In genomic region chr9:120582619-120583308, GRCm38 (mm10) we compare ENCODE assay signal across 8 mouse cellular contexts. TPM values are rescaled to one million over a fixed set of nuclear protein-coding genes. Genes with fewer than 3 reads are reported as not detected.
DNase-seq lines count a peak whose midpoint lies in the region; ATAC-seq and TF ChIP-seq lines count a peak whose summit lies in the region.

No protein-coding gene starts in this region.

- TF ChIP-seq EP300 in CH12.LX (IDR thresholded peaks at IDR 0.05; ENCODE audit: low read length), result no peak
- TF ChIP-seq EP300 in heart, postnatal 0 days (IDR thresholded peaks at IDR 0.05; ENCODE audit: low read depth), result no peak

- no peaks in the 10 kb centered on the region for H3K79me2 ChIP-seq in CH12.LX (replicated peaks; ENCODE audit: control insufficient read depth, extremely low read depth, insufficient read depth, poor library complexity, severe bottlenecking)

- peak overlapping the region; percentile 75 for H3K4me2 ChIP-seq in CH12.LX (ENCODE audit: insufficient read depth, low read depth, poor library complexity, severe bottlenecking)
- H3K4me2 ChIP-seq in forebrain, embryonic 12.5 days, result peak overlapping the region; percentile 55
- peak overlapping the region; percentile 79 for H3K4me2 ChIP-seq in heart, postnatal 0 days (ENCODE audit: low read depth, low read length)
- H3K4me2 ChIP-seq in liver, embryonic 15.5 days, result peak overlapping the region; percentile 75
- H3K4me2 ChIP-seq in neural tube, embryonic 11.5 days (ENCODE audit: low read depth), result peak overlapping the region; percentile 54
- H3K4me2 ChIP-seq in stomach, embryonic 16.5 days (ENCODE audit: low read depth, low read length), result peak overlapping the region; percentile 95

- 11% methylated on average over 28 of the region's 28 CpGs for WGBS in forebrain, embryonic 12.5 days
- WGBS in heart, postnatal 0 days, result 8% methylated on average over 28 of the region's 28 CpGs
- 5% methylated on average over 28 of the region's 28 CpGs for WGBS in liver, embryonic 15.5 days (ENCODE audit: insufficient replicate concordance)
- 14% methylated on average over 28 of the region's 28 CpGs for WGBS in neural tube, embryonic 11.5 days
- WGBS in stomach, embryonic 16.5 days, result 9% methylated on average over 28 of the region's 28 CpGs

- ATAC-seq in forebrain, embryonic 12.5 days (ENCODE audit: low FRiP score), result peak; percentile 81
- ATAC-seq in heart, postnatal 0 days (ENCODE audit: insufficient read depth, low read depth), result peak; percentile 90
- ATAC-seq in liver, embryonic 15.5 days (ENCODE audit: insufficient read depth), result peak; percentile 82
- ATAC-seq in neural tube, embryonic 11.5 days (ENCODE audit: insufficient read depth, low FRiP score, low TSS enrichment), result peak; percentile 83
- peak; percentile 88 for ATAC-seq in stomach, embryonic 16.5 days (ENCODE audit: insufficient read depth, low FRiP score)

- in situ Hi-C loops in CH12.LX (cut with MboI; ENCODE audit: low pct_ligation_motif_present, low pct_unique_long_range_greater_than_20kb, low sequenced_read_pairs), result no loop called here

- H3K4me1 ChIP-seq in CH12.LX (ENCODE audit: control insufficient read depth in 1 of 2, insufficient read depth in 2 of 2), result peaks cover 18 to 38% of the 10 kb centered on the region in 2 experiments
- peaks cover 18% of the 10 kb centered on the region for H3K4me1 ChIP-seq in forebrain, embryonic 12.5 days
- 0 out of 2 replicates have a peak, but pooled peaks cover 4% of the 10 kb centered on the region for H3K4me1 ChIP-seq in heart, postnatal 0 days (ENCODE audit: control insufficient read depth, insufficient read depth)
- H3K4me1 ChIP-seq in liver, embryonic 15.5 days (replicated peaks), result peaks cover 37% of the 10 kb centered on the region
- peaks cover 6% of the 10 kb centered on the region for H3K4me1 ChIP-seq in neural tube, embryonic 11.5 days (ENCODE audit: control insufficient read depth, insufficient read depth, low read length)
- peaks cover 8% of the 10 kb centered on the region for H3K4me1 ChIP-seq in stomach, embryonic 16.5 days (ENCODE audit: control insufficient read depth, insufficient read depth, low read length)

- peak overlapping the region; percentile 23 to 29 (median 28) for H3K4me3 ChIP-seq in CH12.LX (replicated peaks in 1 of 3; ENCODE audit: low read depth in 2 of 3, low read length in 2 of 3, poor library complexity in 1 of 3)
- peak overlapping the region; percentile 29 for H3K4me3 ChIP-seq in forebrain, embryonic 12.5 days (replicated peaks)
- peak overlapping the region; percentile 40 for H3K4me3 ChIP-seq in heart, postnatal 0 days (ENCODE audit: low read depth, low read length)
- peak overlapping the region; percentile 41 for H3K4me3 ChIP-seq in liver, embryonic 15.5 days (replicated peaks)
- H3K4me3 ChIP-seq in neural tube, embryonic 11.5 days (ENCODE audit: low read depth, low read length), result peak overlapping the region; percentile 15; the same call in 1 of the 2 replicates
- H3K4me3 ChIP-seq in stomach, embryonic 16.5 days (replicated peaks; ENCODE audit: low read length), result peak overlapping the region; percentile 46

- dilution Hi-C loops in CH12.LX (cut with MboI; ENCODE audit: extremely low pct_ligation_motif_present, extremely low pct_unique_long_range_greater_than_20kb, low sequenced_read_pairs), result no loop called here

- TF ChIP-seq RAD21 in CH12.LX (IDR thresholded peaks at IDR 0.05; ENCODE audit: low read depth, low read length), result peak; percentile 82

- no peaks in the 10 kb centered on the region for H3K9me3 ChIP-seq in CH12.LX (replicated peaks; ENCODE audit: low read length)
- no peaks in the 10 kb centered on the region for H3K9me3 ChIP-seq in forebrain, embryonic 12.5 days
- no peaks in the 10 kb centered on the region for H3K9me3 ChIP-seq in heart, postnatal 0 days (replicated peaks; ENCODE audit: control insufficient read depth, low read length)
- H3K9me3 ChIP-seq in liver, embryonic 15.5 days (replicated peaks), result no peaks in the 10 kb centered on the region
- no peaks in the 10 kb centered on the region for H3K9me3 ChIP-seq in neural tube, embryonic 11.5 days (ENCODE audit: control insufficient read depth, low read length)
- no peaks in the 10 kb centered on the region for H3K9me3 ChIP-seq in stomach, embryonic 16.5 days (replicated peaks; ENCODE audit: control insufficient read depth, low read length)

- H3K9ac ChIP-seq in CH12.LX (ENCODE audit: insufficient read depth, low read depth), result no peak overlapping the region
- peak overlapping the region; percentile 44 for H3K9ac ChIP-seq in forebrain, embryonic 12.5 days
- peak overlapping the region; percentile 24; the same call in 1 of the 2 replicates for H3K9ac ChIP-seq in heart, postnatal 0 days (replicated peaks; ENCODE audit: low read depth, low read length)
- H3K9ac ChIP-seq in liver, embryonic 15.5 days, result peak overlapping the region; percentile 35; the same call in 1 of the 2 replicates
- H3K9ac ChIP-seq in neural tube, embryonic 11.5 days (ENCODE audit: low read length), result peak overlapping the region; percentile 42; the same call in 1 of the 2 replicates
- H3K9ac ChIP-seq in stomach, embryonic 16.5 days (ENCODE audit: low read length), result peak overlapping the region; percentile 76

- peak; percentile 17; the same call in 1 of the 2 replicates for TF ChIP-seq POLR2A in CH12.LX (IDR thresholded peaks at IDR 0.05; ENCODE audit: low read depth, low read length)

- peak; percentile 94 for DNase-seq in CH12.LX (ENCODE audit: extremely low read depth)
- peak; percentile 82 for DNase-seq in c-Kit-positive CD71-positive TER-119-positive erythroid progenitor cells, embryonic 14.5 days (ENCODE audit: low spot score)
- peak; percentile 95 for DNase-seq in heart, postnatal 0 days (ENCODE audit: low spot score)
- DNase-seq in kidney, postnatal 4 days, result peak; percentile 93 to 94
- peak; percentile 89 for DNase-seq in neural tube, embryonic 11.5 days (ENCODE audit: low spot score)

- no peaks in the 10 kb centered on the region for H3K36me3 ChIP-seq in CH12.LX (replicated peaks in 1 of 2; ENCODE audit: control insufficient read depth in 1 of 2, insufficient read depth in 1 of 2, low read length in 1 of 2)
- no peaks in the 10 kb centered on the region for H3K36me3 ChIP-seq in forebrain, embryonic 12.5 days (replicated peaks)
- no peaks in the 10 kb centered on the region for H3K36me3 ChIP-seq in heart, postnatal 0 days (replicated peaks; ENCODE audit: control insufficient read depth, insufficient read depth, low read length)
- H3K36me3 ChIP-seq in liver, embryonic 15.5 days (replicated peaks), result no peaks in the 10 kb centered on the region
- H3K36me3 ChIP-seq in neural tube, embryonic 11.5 days (ENCODE audit: control insufficient read depth, insufficient read depth, low read length), result no peaks in the 10 kb centered on the region
- no peaks in the 10 kb centered on the region for H3K36me3 ChIP-seq in stomach, embryonic 16.5 days (ENCODE audit: control insufficient read depth, insufficient read depth, low read length)

- no peaks in the 10 kb centered on the region for H3K27me3 ChIP-seq in CH12.LX (replicated peaks)
- H3K27me3 ChIP-seq in forebrain, embryonic 12.5 days, result peaks cover 6% of the 10 kb centered on the region; the same call in 1 of the 2 replicates
- no peaks in the 10 kb centered on the region for H3K27me3 ChIP-seq in heart, postnatal 0 days (ENCODE audit: control insufficient read depth, insufficient read depth, low read length)
- H3K27me3 ChIP-seq in liver, embryonic 15.5 days, result no peaks in the 10 kb centered on the region
- no peaks in the 10 kb centered on the region for H3K27me3 ChIP-seq in neural tube, embryonic 11.5 days (ENCODE audit: control insufficient read depth, insufficient read depth, low read length)
- no peaks in the 10 kb centered on the region for H3K27me3 ChIP-seq in stomach, embryonic 16.5 days (ENCODE audit: control insufficient read depth, insufficient read depth, low read length)

- peak; percentile 37 to 95 for TF ChIP-seq CTCF in CH12.LX (conservative IDR thresholded peaks at IDR 0.05 in 1 of 2, IDR thresholded peaks at IDR 0.05 in 1 of 2; ENCODE audit: low read depth in 2 of 2, low read length in 2 of 2)
- TF ChIP-seq CTCF in heart, postnatal 0 days (IDR thresholded peaks at IDR 0.05; ENCODE audit: low read depth), result peak; percentile 92

- peak overlapping the region; percentile 13; the same call in 1 of the 2 replicates for H3K27ac ChIP-seq in CH12.LX (ENCODE audit: insufficient read depth, low read depth)
- H3K27ac ChIP-seq in forebrain, embryonic 12.5 days, result peak overlapping the region; percentile 47
- H3K27ac ChIP-seq in heart, postnatal 0 days (ENCODE audit: low read depth), result peak overlapping the region; percentile 71
- H3K27ac ChIP-seq in liver, embryonic 15.5 days (replicated peaks), result peak overlapping the region; percentile 62
- H3K27ac ChIP-seq in neural tube, embryonic 11.5 days (ENCODE audit: low read depth, low read length), result no peak overlapping the region
- H3K27ac ChIP-seq in stomach, embryonic 16.5 days (ENCODE audit: low read length), result peak overlapping the region; percentile 60; the same call in 1 of the 2 replicates

TF ChIP-seq in CH12.LX, 34 proteins besides CTCF, POLR2A, EP300 and RAD21 (continues in another document):
- TF ChIP-seq IRF4 (IDR thresholded peaks at IDR 0.05; ENCODE audit: low read depth, low read length), result peak; percentile 39; the same call in 1 of the 2 replicates

RNA-seq across cellular contexts. Expression of gene Rpl14, which starts 11.5 kb away (rescaled TPM):
- total RNA-seq in CH12.LX (2012; rRNA removed) (2,026 and 2,130 TPM in 2 replicates), CH12.LX (2014; rRNA removed) (1,346 and 1,653 TPM in 2 replicates)
- 1,081 and 1,180 TPM in 2 replicates for polyA plus RNA-seq in CH12.LX (2012; ENCODE audit: insufficient read length, low read depth)
- 610 and 612 TPM in 2 replicates for polyA plus RNA-seq in forebrain, embryonic 12.5 days (2016; fragmentation: Nextera tagmentation; extraction: Ambion mirVana)
- 146 and 156 TPM in 2 replicates for total RNA-seq in heart, postnatal 0 days (2014; rRNA removed; ENCODE audit: low replicate concordance)
- polyA plus RNA-seq in heart, postnatal 0 days (2015; fragmentation: Nextera tagmentation; extraction: Ambion mirVana), result 355 and 400 TPM in 2 replicates
- polyA plus RNA-seq in liver, embryonic 15.5 days (2015; fragmentation: Nextera tagmentation; extraction: Ambion mirVana), result 332 and 383 TPM in 2 replicates
- 750 and 805 TPM in 2 replicates for polyA plus RNA-seq in neural tube, embryonic 11.5 days (2014; fragmentation: Nextera tagmentation; extraction: Ambion mirVana)
- 689 and 823 TPM in 2 replicates for polyA plus RNA-seq in stomach, embryonic 16.5 days (2015; fragmentation: Nextera tagmentation; extraction: Ambion mirVana)

RNA-seq across cellular contexts. Expression of gene Entpd3, which starts 43.1 kb away (rescaled TPM):
- total RNA-seq in CH12.LX (2012; rRNA removed) (0.04 TPM in 1 of 2 replicates, not detected in the other), CH12.LX (2014; rRNA removed) (not detected in 2 replicates)
- polyA plus RNA-seq in CH12.LX (2012; ENCODE audit: insufficient read length, low read depth), result not detected in 2 replicates
- polyA plus RNA-seq in forebrain, embryonic 12.5 days (2016; fragmentation: Nextera tagmentation; extraction: Ambion mirVana), result 0.23 and 0.36 TPM in 2 replicates
- 0.23 and 2.8 TPM in 2 replicates for total RNA-seq in heart, postnatal 0 days (2014; rRNA removed; ENCODE audit: low replicate concordance)
- polyA plus RNA-seq in heart, postnatal 0 days (2015; fragmentation: Nextera tagmentation; extraction: Ambion mirVana), result 0.05 TPM in 1 of 2 replicates, not detected in the other
- polyA plus RNA-seq in liver, embryonic 15.5 days (2015; fragmentation: Nextera tagmentation; extraction: Ambion mirVana), result 0.14 TPM in 1 of 2 replicates, not detected in the other
- polyA plus RNA-seq in neural tube, embryonic 11.5 days (2014; fragmentation: Nextera tagmentation; extraction: Ambion mirVana), result 0.17 and 0.18 TPM in 2 replicates
- 5.4 and 5.6 TPM in 2 replicates for polyA plus RNA-seq in stomach, embryonic 16.5 days (2015; fragmentation: Nextera tagmentation; extraction: Ambion mirVana)
